ENCODE assay signal across 17 mouse cellular contexts in the genomic region with DNA sequence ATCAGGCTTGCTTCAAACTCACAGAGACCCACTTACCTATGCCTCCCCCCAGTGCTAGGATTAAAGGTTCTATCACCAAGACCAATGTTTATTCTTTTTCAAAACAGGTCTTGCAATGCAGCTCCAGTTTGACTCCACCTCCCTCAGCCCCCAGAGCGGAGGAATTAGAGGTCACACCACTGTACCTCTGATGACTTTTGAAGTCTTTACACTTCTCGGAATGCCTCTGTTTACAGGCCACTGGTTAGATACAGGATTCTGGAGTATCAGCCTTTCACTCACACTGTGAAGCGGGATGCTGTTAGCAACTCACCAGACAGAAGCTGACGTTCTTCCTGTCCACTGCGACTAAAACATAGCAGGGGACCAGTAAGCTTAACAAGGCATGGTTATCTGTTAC.
"Had no signal": no experiment of that assay in that cellular context is flagged by ENCODE, and none has a peak within 500 bp of the region (broad histone marks: within the 10 kb centered on the region; RNA-seq: fewer than 3 reads in every experiment).

No protein-coding gene starts in this region.

- H3K4me2 ChIP-seq: limb, embryonic 12.5 days; liver, embryonic 13.5 days had no signal

- H3K27ac ChIP-seq: kidney, postnatal 0 days; limb, embryonic 12.5 days; liver, embryonic 13.5 days; lung, embryonic 15.5 days; macrophage; midbrain, embryonic 15.5 days had no signal

- H3K36me3 ChIP-seq: limb, embryonic 12.5 days; liver, embryonic 13.5 days; lung, embryonic 15.5 days; midbrain, embryonic 15.5 days had no signal

- H3K9ac ChIP-seq: limb, embryonic 12.5 days; liver, embryonic 13.5 days; liver, postnatal 0 days; lung, embryonic 15.5 days; midbrain, embryonic 15.5 days had no signal

- H3K4me3 ChIP-seq: liver, embryonic 13.5 days; megakaryocyte, embryonic 14.5 days; midbrain, embryonic 15.5 days had no signal

- DNase-seq: kidney, adult 11 months; kidney, adult 9 months; kidney, postnatal 36 days; layer of hippocampus, adult 9-11 months; layer of hippocampus, postnatal 36 days; liver; liver, embryonic 13.5 days; liver, postnatal 0 days; lung, postnatal 14 days; thymus, adult 2 months; thymus, postnatal 25 days had no signal

- H3K9me3 ChIP-seq: limb, embryonic 12.5 days; liver, embryonic 13.5 days; lung, embryonic 15.5 days; midbrain, embryonic 15.5 days had no signal

- ATAC-seq: liver, postnatal 0 days; midbrain, embryonic 15.5 days had no signal
